Mouse (Mus musculus) adrenal gland, postnatal 25 days (tissue): ENCODE data around the gene Jund. TPM values are rescaled to one million over a fixed set of nuclear protein-coding genes. Genes with fewer than 3 reads are reported as not detected.
A peak's percentile ranks its signal among the peaks of the same experiment; 100 is the strongest.

Experiments
- DNase-seq: peaks from one replicate; pipeline ENCODE4 v3.0.0; 2021; ENCODE audit warnings: mixed read lengths
- total RNA-seq: library from RNA; stranded (reverse); gene quantifications from 2 replicates; pipeline ENCODE4 v1.2.3, GENCODE M21; 2021

Jund gene
- total RNA-seq, 1 experiment from 2014 or later = 217 TPM

DNA sequence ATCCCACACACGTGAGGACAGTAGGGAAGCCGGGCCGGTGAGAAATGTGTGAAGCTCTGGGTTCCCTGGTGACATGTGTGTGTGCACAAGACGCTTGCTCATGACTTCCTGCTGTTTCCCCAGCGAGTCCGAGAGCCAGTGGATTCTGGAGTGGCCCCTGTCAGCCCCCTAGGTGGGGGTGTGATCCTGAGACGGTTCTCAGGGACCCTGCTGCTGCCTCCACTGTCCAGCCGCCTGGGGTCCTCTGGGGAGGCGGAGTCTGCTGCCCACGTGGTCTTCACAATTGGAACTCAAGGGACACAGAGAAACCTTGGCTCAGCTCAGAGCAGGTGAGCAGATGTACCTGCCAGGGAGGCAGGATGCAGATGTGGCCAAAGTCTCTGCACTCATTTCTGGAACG is 28.0 kb downstream of the Jund start:
- DNase-seq = no peak

GRCm38 (mm10) chr8:70729808-70730475 is 31.2 kb downstream of the Jund start:
- DNase-seq = no peak

DNA sequence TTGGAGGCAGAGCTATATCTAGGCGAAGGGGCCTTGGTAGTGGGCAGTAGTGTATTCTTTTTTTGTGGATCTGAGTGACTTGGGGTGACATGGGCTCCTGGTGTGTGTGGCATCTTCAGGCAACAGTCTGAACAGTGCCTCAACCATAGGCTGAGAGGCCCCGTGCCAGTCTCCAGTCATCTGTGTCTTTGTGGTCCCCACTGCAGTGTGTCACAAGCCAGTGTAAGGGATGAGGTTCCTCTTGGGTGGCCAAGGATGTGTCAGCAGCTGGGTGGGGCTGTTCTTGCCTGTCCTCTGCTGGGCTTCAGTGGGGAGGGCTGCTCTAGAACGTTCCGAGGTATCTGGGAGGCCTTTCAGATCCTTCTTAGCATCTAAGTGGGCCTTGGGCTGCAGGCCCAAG is 32.2 kb downstream of the Jund start:
- no peak for DNase-seq

GRCm38 (mm10) chr8:70737705-70738104 is 39.0 kb downstream of the Jund start:
- no peak for DNase-seq

DNA sequence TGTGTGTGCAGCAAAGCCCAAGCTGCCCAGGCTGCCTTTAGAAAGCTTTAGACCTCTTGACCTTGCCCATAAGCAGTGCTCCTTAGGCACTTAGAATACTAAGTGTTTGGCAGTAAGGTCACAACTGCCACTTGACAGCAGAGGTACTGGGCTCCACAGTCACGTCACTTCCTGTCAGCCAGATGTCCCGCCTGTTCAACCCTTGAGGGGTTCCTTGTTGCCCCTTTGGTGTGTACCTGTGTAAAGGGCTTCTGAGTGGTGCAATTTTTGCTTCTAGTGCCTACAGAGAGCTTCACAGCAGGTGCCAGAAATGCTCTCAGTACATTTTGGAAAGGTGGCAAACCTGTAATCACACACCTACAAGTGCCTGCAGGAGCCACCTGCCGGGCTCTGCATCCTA is 39.5 kb downstream of the Jund start:
- no peak for DNase-seq

- DNase-seq = no peak
These were observed 42.9 kb downstream of the Jund start for GRCm38 (mm10) chr8:70741661-70742060.

DNA sequence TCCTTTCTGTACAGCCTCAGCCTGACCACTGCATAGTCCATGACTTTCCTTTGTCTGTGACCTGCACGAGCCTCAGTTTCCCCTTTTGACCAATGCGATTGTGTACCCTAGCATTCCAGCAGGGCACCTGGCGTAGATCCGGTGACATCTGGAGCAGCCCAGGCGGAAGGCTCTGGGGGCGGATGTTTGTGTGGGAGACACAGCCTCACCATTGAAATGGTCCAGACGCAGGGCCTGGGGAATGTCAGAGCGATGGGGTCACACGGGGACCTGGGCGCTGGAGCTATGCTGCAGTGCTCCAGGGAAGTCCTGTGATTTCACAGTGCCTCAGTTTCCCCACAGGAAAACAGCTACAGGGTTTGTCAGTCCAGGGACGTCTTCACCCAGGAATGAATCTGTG is 43.4 kb downstream of the Jund start:
- no peak for DNase-seq

GRCm38 (mm10) chr8:70742981-70743655 is 44.4 kb downstream of the Jund start:
- no peak for DNase-seq

DNA sequence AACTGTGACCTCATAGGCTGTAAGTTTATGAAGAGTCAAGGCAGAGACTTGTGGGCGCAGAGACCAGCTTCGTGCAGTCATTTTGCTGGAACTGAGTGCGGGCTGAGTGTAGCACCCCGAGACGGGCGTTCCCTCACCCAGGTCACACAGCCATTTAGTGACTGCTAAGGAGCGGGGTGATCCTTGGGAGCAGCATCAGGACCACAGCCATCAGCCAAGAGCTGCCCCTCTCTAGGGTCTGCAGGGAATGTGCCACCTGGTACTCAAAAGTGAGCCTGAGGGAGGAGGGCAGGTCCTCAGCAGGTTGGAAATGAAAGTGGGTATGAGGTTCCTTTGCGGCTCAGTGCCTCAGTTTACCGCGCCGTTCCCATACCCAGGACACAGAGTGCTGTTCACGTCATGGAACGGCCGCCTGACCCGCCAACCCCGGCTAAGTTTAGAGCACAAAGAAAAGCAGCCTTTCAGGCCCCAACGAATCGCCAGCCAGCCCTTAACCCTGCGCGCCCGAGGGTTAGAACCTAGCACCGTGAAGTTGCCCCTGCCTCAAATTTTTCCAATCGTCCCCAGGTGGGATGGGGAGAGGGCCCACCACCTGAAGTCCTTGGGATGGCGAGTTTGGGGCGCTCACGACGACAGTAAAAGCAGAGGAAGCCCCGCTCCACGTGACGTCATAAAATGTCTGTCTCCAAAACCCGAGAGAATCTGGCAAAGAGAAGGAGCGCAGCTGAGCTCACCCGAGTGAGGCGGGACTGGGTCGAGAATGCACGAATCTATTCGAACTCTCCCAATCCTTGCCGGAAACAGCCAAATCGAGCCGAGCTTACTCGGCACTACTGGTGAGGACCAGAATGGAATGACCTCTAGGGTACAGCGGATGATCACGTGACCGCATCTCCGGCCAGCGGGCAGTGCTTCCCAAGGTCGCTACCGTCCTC is 45.2 kb downstream of the Jund start:
- peak; percentile 72 for DNase-seq

GRCm38 (mm10) chr8:70744806-70745205 is 46.1 kb downstream of the Jund start:
- no peak for DNase-seq

DNA sequence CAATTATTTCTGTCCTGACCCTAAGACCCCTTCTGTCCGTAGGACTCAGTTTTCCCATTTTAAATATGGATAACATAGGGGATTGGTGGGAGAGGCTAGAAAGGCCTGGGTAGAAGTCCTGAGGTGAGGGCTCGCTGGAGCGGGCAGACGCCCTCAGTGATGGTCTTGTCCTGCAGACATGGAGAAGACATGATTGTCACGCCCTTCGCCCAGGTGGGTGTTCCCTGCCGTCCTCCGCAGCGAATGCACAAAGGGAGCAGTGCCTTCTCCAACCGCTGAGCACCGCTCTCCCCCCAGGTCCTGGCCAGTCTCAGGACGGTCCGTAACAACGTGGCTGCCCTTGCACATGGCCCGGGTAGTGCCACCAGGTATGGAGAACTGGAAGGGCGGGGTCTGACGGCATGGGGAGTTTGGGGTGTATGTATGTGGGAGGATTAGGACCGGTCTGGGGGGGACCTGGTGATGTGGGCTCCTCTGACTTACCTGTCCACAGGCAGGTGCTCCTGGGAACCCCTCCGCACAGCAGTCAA is 47.0 kb downstream of the Jund start:
- DNase-seq = no peak

GRCm38 (mm10) chr8:70746676-70747075 is 47.9 kb downstream of the Jund start:
- DNase-seq = no peak

- DNase-seq = no peak
These were observed 48.6 kb downstream of the Jund start for GRCm38 (mm10) chr8:70747211-70747890.

GRCm38 (mm10) chr8:70748246-70749096 is 49.7 kb downstream of the Jund start:
- no peak for DNase-seq

DNA sequence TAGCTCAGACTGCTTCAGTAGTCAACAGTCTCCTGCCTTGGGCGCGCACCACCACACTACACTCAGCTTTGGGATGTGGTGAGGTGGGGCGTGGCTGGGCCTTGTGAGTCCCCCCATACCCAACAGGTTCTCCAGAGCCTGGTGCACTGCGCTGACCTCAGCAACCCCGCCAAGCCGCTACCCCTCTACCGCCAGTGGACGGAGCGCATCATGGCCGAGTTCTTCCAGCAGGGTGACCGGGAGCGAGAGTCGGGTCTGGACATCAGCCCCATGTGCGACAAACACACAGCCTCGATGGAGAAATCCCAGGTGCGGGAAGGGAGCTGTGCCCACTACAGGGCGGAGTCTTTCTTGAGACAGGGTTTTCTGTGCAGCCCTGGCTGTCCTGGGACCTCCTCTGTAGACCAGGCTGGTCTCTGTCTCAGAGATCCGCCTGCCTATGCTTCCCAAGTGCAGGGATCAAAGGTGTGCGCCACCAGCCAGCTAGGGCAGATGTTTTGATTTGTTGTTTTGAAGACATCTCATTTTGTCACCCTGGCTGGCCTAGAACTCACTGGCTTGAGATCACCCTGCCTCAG is 50.4 kb downstream of the Jund start:
- DNase-seq = no peak

Other genes starting within 250 kb of the Jund start
- gene Klhl26, start 222.0 kb upstream of the Jund start, total RNA-seq = 22.3 and 24.9 TPM in 2 replicates
- gene Tmem59l, start 211.6 kb upstream of the Jund start, total RNA-seq = 10.1 and 10.2 TPM in 2 replicates
- gene Crlf1, start 205.8 kb upstream of the Jund start, total RNA-seq = 0.18 TPM in 1 of 2 replicates, not detected in the other
- gene Rex1bd, start 192.2 kb upstream of the Jund start, total RNA-seq = 141 and 158 TPM in 2 replicates
- 1,380 and 1,587 TPM in 2 replicates for gene Uba52, start 188.1 kb upstream of the Jund start, total RNA-seq
- 361 and 404 TPM in 2 replicates for gene Fkbp8, start 171.2 kb upstream of the Jund start, total RNA-seq
- gene Kxd1, start 171.0 kb upstream of the Jund start, total RNA-seq = 68.9 and 85.4 TPM in 2 replicates
- 24.3 and 29.8 TPM in 2 replicates for gene Ell, start 159.5 kb upstream of the Jund start, total RNA-seq
- gene Isyna1, start 104.6 kb upstream of the Jund start, total RNA-seq = 89.7 and 101 TPM in 2 replicates
- gene Ssbp4, start 90.1 kb upstream of the Jund start, total RNA-seq = 82.0 and 88.2 TPM in 2 replicates
- 1.0 and 2.2 TPM in 2 replicates for gene Lrrc25, start 82.8 kb upstream of the Jund start, total RNA-seq
- 2.2 and 5.7 TPM in 2 replicates for gene Gdf15, start 66.5 kb upstream of the Jund start, total RNA-seq
- gene Pgpep1, start 38.6 kb upstream of the Jund start, total RNA-seq = 98.1 and 129 TPM in 2 replicates
- 66.1 and 86.8 TPM in 2 replicates for gene Lsm4, start 25.7 kb upstream of the Jund start, total RNA-seq
- 0.15 and 0.19 TPM in 2 replicates for gene Iqcn, start 4.5 kb downstream of the Jund start, total RNA-seq
- not detected in 2 replicates for gene Gm3336, start 19.6 kb downstream of the Jund start, total RNA-seq
- gene Pde4c, start 24.8 kb downstream of the Jund start, total RNA-seq = 0.55 and 1.3 TPM in 2 replicates
- gene Rab3a, start 55.7 kb downstream of the Jund start, total RNA-seq = 65.2 and 89.6 TPM in 2 replicates
- gene Mpv17l2, start 62.0 kb downstream of the Jund start, total RNA-seq = 127 and 143 TPM in 2 replicates
- 50.2 and 62.1 TPM in 2 replicates for gene Pik3r2, start 77.8 kb downstream of the Jund start, total RNA-seq
- gene Mast3, start 106.1 kb downstream of the Jund start, total RNA-seq = 26.9 and 27.4 TPM in 2 replicates
- gene Il12rb1, start 109.5 kb downstream of the Jund start, total RNA-seq = not detected in 2 replicates
- gene Arrdc2, start 140.8 kb downstream of the Jund start, total RNA-seq = 10.6 and 14.4 TPM in 2 replicates
- 2.2 and 3.3 TPM in 2 replicates for gene Kcnn1, start 164.3 kb downstream of the Jund start, total RNA-seq
- gene Ccdc124, start 175.0 kb downstream of the Jund start, total RNA-seq = 54.6 and 57.5 TPM in 2 replicates
- 0.09 TPM in 1 of 2 replicates, not detected in the other for gene Slc5a5, start 193.8 kb downstream of the Jund start, total RNA-seq
- gene Rpl18a, start 198.5 kb downstream of the Jund start, total RNA-seq = 1,315 and 1,410 TPM in 2 replicates
- gene Map1s, start 207.0 kb downstream of the Jund start, total RNA-seq = 26.3 and 42.6 TPM in 2 replicates